Mouse (Mus musculus) retina, embryonic 14.5 days (tissue): Measurements from ENCODE around the gene Slc17a9.

Experiments used
- DNase-seq: peaks from one replicate; pipeline ENCODE4 v3.0.0-alpha.2; 2015; ENCODE audit warnings: low spot score

Slc17a9 gene

DNA sequence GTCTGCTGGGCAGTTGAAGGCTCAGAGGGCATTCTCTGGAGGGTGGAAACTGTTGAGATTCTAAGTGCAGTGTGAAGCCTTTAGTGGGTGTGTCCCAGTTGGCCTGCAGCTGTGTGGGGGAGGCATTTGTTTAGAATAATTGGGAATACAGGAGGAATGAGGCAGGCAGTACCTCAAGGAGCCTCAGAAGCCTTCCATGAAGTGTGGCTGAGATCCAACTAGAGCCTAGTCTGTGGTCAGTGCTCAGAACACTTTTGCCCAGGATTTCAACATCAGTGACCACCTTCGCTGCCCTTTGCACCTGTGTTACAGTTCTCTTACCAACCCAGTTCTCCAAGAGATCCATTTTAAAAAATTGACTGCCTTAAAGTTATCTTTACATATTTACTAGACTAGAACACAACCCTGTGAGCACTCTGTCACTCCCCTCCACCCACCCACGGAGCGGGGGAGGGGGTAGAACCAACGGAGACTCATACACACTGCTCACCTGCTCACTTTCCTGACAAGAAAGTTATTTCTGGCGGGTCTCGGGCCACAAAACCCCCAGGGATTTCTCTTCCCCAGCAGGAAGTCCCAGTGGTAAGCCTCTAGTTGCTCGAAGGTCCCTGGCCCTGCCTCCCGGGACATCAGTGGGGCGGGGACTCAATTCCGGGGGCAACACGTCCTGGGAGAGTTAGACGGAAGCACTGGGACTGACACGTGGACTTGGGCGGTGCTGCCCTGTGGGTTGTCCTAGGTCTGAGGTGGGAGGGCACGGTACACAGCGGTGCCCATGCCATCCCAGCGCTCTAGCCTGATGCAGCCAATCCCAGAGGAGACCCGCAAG lies at the start of gene Slc17a9:
Slc17a9 (plus strand) TSS at position 679 of the 829 bp plus-strand sequence.
- no peak for DNase-seq

DNA sequence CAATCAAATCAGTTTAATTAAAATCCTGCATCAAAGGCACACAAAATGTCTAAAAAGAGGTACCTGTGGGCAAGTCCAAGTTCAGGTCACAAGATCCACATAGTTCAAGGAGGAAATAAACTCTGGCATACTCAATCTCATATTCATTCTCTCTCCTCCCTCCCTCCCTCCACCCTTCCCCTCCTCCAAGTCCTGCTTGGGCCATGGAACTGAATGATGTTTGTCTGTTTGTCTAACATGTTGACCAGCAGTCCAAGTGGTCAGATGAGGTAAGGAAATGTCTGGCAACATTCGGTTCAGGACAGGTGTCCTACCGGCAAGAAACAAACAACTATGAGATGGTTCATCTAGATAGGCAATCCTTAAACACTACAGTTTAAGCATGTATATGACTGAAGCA lies 48.4 kb upstream of the Slc17a9 start:
- DNase-seq = no peak

DNA sequence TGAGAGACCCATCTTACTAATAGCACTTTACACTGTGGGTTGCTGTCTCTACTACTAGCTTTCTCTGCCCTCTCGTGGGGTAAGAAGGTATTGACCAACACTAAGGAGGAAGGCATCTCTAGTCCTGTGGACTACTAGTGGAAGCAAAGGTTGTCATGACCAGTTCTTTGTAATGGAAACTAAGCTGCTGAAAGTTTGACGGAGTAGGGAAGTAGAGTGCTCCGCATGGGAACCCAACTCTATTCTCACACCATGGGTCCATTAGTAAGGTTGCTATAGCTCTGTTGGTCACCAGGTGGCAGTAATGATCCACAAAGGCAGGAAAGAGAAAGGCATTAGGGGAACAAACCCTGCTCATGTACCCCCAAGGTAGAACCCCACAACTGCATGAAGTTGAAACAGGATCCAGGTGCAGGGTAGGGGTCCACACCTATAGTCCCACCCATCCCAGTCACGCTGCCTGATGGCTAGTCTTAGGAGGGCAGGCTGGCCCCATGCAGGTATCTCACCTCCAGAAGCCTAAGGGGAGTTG lies 46.4 kb upstream of the Slc17a9 start:
- peak; percentile 79 for DNase-seq

DNA sequence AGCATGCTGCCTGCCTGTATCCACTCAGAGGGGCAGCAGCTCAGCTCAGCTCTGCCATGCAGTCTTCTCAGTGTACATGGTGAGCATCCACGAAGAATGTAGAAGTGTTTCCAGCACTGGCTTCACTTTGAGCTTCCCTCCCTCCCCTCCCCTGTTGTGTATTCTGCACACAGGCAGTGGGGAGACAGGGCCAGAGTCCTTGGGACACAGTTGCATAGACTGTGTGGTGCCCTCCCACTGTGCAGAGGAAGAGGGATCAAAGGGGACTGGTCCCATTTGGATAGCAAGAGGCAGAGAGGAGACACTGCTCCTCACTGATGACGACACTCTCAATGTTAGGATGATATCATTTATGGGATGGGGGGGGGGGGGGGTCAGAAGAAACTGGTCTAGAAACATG lies 43.8 kb upstream of the Slc17a9 start:
- no peak for DNase-seq

DNA sequence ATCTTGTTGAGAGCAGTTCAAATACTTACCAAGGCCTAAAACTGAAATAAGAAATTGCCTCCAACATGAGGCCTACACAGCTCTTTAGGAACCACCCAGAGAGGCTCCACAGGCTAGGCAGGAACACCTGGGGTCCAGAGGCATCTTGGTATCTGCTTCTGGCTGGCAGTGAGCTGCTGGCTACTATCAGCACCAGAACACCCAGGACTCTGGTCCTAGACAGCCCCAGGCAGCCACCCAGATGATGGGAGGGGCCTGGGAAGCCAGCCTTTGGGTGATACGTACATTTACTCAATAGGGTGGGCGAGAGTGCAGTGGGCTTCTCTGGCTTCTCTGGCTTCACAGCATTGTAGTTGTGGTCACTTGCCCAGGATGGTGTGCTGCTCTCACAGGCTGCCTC lies 41.5 kb upstream of the Slc17a9 start:
- no peak for DNase-seq

DNA sequence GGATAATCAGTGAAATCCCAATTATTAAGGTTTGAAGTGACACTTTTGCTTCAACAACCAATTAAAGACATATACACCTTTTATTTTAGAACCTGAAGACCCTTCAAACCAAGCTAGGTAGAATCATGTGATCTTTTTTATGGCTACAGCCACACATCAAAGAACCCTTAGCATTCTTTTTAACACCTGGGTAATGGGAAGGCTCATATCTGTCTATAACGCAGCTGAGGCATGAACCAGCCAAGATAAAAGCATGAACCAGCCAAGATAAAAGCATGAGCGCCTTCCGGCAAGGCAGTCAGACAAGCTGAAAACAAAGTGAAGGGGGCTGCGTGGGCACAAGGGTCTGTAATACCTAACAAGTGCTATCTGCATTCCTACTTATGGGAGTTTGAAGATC lies 41.0 kb upstream of the Slc17a9 start:
- DNase-seq = no peak

DNA sequence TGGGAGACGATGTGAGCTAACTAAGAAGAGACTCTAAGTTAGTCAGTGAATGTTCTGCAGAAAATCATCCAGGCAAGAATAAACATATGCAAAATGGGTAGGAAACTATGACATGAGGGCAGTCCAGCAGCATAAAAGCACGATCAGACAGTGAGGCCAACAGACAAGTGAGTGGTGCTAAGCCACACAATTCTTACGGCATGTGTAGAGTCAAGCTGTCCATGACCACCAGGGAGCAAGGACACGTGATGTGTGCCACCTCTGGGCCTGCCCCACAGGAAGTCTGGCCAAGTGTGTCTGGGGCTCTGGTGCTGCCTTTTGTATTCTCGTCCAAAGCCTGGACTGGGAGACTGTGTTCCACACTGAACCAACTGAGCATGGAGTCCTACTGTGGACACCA lies 35.2 kb upstream of the Slc17a9 start:
- DNase-seq = no peak

DNA sequence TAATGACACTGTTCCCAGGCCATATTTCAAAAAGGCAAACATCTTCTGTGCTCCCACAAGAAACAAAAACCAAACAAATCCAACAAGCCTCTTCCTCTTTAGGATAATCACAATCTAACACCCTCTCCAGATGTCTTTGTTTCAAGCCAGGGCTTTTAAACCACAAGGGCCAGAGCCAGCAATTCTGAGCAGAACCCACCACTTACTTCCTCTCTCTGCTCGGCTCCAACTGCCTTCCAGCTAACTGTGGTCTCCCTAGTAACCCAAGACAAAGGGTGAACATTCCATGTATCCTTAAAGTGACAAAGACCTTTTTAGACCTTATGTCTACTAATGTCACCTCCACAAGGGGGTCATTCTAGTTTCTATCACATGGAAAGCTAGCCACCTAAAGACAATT lies 32.4 kb upstream of the Slc17a9 start:
- DNase-seq = peak; percentile 46

DNA sequence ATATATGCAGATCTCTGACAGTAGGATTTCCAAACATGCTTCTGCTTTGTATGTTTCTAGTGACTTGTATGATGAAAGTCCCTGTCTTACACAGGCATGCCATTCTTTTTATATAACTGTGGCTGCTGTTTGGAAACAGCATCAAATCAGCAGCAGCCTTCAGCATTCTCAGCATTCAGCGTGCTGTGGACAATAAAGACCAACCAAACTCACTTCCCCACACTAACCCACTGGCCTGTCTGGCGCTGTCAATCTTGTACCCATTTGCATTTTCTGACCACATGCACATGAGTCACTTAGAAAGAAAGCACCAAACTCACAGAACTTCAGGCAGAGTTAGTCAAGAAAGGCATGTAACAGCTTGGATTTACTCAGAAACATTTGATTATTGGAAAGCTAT lies 29.9 kb upstream of the Slc17a9 start:
- no peak for DNase-seq

DNA sequence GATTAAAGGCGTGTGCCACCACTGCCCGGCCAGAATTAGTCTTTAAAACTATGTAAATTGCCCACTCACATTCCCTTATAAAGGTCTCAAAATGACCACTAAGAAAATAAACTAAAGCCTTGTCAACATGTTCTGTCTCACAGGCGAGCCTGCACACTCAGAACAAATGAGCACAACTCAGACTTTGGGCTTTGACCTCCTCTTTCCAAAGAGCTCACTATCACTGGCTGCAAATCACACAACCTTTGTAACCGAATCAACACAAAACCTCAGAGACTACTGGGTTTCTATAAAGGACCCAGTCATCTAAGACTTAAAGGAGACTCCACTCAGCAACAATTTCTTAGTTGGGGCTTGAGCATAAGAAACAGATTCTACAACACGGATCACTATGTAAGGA lies 24.6 kb upstream of the Slc17a9 start:
- no peak for DNase-seq

DNA sequence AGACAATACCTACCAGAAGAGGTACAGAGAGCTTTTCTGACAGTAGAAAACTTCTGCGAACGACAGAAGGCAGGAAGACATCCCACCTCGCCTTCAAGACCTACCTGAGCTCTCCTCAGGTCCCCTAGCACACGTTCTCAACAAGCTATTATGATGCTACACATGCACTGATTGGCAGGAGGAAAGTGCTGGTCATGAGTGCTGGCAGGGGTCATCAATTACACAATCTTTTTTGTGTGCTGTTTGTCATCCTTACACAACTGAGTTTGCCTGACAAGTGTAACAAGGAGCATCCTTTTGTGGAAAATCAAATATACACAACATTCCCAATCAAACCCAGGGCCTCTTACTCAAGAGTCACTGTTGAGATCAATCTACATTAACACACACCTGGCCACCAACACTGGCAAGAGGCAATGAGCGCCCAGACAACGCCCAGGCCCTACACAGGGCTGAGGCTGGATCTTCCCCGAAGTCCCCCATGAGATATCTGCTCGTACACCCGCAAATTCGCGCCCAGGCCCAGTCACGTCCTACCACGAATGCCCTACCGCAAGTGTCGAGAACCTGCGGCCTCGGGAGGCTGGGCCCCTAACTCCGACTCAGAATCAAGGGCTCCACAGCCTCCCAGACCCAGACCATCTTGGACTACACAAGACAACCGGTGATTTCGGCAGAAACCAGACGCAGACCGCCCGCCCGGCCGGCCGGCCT lies 23.9 kb upstream of the Slc17a9 start:
- DNase-seq = peak; percentile 20

DNA sequence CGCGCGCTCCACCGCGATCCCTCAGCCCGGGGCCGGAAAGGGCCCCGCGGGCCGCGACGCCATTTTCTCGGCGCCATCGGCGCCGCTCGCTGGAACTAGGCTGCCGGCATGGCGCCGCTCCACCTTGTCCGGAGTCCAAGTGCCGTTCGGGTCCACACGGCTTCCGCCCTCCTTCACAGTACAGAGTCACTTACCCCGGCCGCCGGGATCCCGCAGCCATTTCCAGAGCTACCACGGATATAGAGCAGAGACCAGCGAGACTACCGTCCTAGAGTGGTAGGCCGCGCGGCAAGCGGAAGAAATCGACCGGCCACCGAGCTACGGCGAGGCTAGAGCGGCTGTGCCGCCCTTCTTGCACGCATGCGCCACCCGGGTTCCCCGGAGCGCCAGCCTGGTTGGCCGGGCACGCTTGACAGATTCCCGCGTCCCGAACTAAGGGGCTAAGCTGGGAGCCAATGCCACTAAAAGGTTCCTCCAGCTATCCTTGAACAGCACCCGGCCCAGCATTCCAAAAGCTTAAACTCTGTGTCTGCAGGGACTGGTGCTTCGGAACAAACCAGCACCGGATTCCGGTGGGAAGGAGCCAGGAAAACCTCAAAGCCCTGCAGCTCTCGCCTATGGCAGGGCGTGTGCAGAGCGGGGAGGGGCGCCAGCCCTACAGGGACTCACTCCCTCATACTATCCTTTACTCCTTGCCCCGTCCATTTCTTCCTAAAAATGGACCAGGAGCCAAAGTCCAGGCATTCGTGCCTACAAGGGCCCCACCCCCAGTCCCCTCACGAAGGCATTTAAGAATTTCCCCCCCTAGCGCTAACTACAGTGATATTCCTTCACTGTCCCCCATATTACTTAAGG lies 23.1 kb upstream of the Slc17a9 start:
- DNase-seq = peak; percentile 95

DNA sequence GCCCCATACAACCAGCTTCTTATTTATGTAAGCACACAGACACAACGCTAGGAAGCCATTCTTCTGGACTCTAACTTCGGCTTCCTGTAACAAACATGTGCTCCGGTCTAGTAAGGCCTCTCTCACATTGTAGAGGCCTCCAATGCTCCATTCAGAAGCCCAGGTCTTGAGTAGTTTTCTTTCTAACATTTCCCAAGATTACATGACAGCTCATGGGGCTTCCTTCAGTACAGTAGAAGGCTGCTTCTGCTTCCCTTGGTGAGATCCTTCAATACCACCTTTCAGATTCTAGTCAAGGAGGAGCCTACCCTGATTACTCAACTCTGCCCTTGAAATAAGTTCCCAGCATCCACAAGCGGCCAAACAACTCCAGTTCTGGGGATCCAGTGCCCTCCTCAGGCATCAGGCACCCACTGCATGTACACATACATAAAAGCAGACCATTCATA lies 22.3 kb upstream of the Slc17a9 start:
- DNase-seq = no peak

DNA sequence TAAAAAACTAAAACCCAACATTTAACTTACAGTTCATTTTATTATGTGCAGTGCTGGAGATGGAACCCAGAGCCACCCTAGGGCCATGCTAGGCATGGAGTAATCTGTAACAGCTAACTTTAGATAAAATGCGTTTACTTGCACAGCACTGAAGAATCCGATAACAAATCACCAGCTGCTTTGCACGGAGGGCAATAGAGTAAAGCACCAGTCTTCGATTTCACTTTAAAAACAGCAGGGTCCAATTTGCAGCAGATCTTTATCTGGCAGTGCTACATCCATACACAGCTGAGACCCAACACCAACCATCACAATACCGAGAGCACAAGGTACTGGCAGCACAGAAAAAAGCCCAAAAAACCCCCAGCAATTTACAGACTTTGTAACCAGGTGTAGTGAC lies 21.9 kb upstream of the Slc17a9 start:
- no peak for DNase-seq

DNA sequence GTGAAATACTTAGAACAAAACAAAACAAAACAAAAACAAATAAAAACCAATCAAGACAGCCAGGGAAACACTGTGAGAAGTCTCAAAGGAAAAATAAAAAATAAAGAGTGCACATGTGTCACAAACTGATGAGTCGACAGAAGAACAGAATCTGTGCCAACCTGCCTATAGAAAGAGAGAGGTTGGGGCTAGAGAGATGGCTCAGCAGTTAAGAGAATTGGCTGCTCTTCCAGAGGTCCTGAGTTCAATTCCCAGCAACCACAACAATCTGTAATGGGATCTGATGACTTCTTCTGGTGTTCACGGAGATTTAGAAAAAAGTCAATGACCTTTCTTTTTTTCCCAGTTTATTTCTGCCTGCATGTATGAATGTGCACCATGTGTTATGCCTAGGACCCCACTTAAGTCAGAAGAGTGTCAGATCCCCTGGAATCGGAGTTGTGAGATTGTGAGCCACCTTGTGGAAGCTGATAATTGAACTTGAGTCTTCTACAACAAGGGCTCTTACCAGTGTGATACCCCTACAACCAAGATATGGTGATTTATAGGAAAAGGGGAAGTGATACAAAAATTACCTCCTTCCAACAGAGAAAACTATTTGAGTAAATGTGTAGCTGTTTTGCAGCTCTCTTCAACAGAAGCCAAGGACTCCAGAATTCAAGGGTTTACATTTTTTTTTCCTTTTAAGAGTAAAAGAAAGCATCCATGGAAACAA lies 21.3 kb upstream of the Slc17a9 start:
- DNase-seq = no peak

DNA sequence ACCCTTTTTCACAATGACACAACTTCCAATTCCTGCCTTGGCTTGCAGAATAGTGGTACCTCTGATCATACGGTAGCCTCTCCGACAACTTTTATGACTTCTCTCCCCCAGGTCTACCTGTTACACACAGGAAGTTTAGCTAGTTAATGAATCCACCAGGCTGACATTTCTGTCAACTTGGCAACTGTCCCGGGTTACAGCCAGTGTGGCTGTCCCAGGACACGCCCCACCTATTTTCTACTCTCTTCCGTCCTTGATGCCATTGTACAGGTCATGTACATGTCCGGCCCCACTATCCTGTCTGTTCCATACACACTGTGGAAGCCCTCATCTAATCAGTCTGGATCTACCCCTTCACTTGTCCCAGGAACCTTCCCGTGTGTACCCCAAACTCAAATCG lies 20.5 kb upstream of the Slc17a9 start:
- DNase-seq = no peak

DNA sequence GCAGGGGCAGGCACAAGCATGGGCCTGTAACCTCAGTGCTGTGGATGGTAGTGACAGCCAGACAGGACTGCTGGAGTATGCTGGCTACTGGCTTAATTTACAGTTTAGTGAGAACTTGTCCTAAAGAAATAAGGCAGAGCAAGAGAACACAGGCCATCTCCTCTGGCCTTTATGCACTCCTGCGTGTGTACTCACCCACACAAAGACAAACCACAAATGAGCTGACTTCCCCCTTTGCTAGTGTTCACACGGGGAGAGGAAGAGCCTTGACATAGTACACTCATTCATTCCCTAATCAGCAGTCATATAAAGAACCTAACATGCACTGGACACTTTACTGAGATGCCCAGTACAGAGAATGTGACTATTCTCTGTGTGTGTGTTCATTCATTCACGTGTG lies 20.0 kb upstream of the Slc17a9 start:
- no peak for DNase-seq

DNA sequence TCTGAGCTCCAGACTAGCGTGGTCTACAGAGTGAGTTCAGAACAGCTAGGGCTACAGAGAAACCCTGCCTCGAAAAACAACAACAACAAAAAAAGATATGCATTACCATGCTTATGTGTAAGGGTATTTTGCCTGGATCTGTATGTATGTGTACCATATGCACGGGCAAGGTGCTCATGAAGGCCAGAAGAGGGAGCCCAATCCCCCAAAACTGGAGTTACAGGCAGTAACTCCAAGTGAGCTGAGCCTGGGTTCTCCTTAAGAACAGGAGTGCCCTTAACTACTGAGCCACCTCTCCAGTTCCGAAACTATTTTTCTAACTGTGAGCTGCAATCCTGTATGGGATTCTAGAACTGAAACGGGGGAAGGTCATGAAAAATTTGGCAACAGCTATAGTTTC lies 19.1 kb upstream of the Slc17a9 start:
- DNase-seq = no peak

DNA sequence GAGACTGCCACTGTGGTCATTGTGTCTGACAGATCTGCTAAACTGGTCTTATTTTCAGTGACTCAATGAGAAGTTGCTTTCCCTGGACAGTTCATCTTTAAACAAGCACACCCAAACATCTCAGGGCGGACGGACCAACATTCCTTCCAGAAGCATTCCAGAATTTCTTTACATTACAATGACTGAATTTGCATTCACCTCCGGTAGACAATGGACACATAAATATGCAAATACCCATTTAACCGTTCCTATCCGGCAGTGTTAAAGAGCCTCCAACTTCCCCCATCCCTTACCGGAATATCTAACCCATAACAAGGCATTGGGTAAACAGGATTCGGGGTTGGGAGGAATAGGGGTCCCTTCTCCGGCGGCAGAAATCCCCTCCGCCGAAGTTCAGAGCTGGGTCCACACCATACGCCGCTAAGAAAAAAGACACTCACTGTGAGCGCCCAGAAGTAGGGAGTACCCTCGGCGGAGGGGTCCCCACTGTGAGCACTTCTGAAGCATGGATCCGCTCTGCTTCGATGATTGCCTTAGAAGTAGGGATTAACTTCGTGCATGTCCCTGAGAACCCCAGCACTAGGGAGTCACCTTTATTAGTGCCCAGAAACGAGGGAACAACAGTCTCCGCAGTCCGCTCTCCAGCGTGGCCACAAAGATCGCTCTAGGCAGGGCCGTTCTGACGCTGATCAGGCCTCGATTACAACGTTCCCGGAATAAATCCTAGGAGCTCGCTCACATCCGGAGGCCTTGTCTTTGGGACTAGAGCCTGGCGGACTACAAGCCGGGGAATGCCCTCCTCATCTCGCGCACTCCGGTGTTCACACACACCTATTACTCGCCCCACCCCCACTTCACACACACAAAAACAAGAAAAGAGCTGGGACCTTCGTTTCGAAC lies 15.8 kb upstream of the Slc17a9 start:
- no peak for DNase-seq

DNA sequence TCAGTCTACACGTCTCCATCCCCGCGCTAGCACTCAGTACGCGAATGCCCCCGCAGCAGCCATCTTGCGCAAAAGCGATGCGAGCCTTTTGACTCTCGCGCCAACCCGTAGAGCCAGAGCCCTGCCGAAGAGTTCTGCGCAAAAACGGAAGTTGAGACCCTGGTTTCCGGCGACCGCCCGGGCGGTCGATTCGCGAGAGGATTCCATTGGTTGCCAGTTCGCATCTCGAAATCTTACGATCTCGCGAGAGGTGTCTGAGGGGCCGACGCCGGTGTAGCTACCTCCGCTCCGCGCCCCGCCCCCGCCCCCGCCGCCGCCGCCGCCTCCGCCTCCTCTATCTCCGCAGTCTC lies 15.2 kb upstream of the Slc17a9 start, which contains the start of the genes Dido1 and Gid8:
Dido1 (minus strand) TSS at position 77 of the 350 bp plus-strand sequence.
Gid8 (plus strand) TSS at position 195 of the 350 bp plus-strand sequence.
- peak; percentile 99 for DNase-seq
